Mouse (Mus musculus) large intestine, adult 2 months (tissue): ENCODE data around the gene Olfr77. TPM values are rescaled to one million over a fixed set of nuclear protein-coding genes. Genes with fewer than 3 reads are reported as not detected.

ENCODE experiments used
- DNase-seq: peaks from one replicate; pipeline ENCODE4 v3.0.0-alpha.2; 2012; ENCODE audit warnings: low read depth, low spot score
- WGBS: fragments of 180-500 bp; shearing (Covaris S2); methylation state at CpG from one replicate; pipeline ENCODE4 v1.1.7; 2018; 5-methylcytosine and 5-hydroxymethylcytosine counted together
- polyA plus RNA-seq: library from polyadenylated mRNA; depleted of rRNA; stranded (reverse); fragments of >200 nt; gene quantifications from 2 replicates; pipeline ENCODE4 v1.2.3, GENCODE M21; 2012; rRNA removed

Gene Olfr77
- not detected in 2 replicates for polyA plus RNA-seq

DNA sequence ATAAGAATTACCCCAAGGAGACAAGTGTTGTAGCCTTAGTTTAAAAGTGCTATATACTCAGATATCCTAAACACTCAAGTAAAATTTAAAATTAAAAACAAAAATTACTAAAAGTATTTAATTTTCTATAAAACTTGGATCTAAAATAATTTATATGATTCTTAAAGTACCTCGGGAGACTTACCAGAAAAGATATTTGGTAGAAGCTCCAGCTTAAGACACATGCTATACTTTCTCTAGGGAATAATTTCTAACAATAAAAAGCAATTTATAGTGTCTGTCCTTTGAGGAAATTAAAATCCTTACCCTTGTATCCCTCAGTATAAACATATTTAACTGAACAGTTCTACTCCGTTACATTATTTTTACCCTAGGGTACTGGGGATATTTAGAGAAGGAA is at the start of gene Olfr77:
Gene Olfr77 (plus strand): TSS at position 301 of the 400 bp plus-strand sequence.
- 88% methylated on average over 2 of the region's 2 CpGs for WGBS
- DNase-seq: no peak

DNA sequence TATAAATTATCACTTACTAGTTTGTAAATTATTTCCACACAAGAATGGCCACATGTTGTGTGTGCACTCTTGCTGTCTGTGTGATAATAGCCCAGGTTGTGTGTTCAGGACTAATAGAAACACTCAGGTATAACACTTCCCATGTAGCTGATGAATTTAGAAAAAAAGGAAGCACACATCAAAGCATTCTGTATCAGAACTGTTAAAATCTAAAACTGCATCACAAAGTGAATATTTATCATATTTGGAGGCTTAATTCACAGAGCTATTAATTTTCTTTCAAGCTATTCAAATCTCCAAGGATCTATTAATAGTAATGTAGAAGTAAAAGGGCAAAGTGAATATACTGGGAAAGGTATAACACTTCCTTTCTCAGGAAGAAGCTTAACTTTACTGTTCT is 28.8 kb upstream of the Olfr77 start, which contains the start of gene Olfr862:
Gene Olfr862 (minus strand): TSS at position 101 of the 400 bp plus-strand sequence.
- no peak for DNase-seq

DNA sequence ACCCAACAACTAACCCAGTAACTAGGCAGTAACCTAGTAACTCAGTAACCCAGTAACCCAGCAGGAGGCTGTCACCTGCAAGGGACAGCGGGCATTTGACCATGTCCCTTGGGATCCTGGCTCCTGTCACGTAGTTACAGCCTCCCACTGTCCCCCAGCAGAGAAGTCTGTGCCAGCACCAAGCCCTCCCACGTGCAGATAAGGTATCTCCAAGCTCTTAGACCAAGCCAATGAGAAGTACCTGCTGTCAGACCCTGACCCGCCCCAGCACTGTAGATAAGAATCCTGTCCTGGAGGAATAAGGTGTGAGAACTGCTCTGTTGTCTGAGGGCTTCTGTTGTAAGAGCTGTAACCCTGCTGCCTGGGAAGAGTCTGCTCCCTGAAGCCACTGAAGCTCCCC is 5.5 kb upstream of the Olfr77 start:
- DNase-seq: no peak
- 45% methylated on average over 4 of the region's 4 CpGs for whole genome bisulfite sequencing

Other genes starting within 250 kb of the Olfr77 start
- not detected in 2 replicates for gene Olfr857, start 207.4 kb upstream of the Olfr77 start, polyA plus RNA-seq
- not detected in 2 replicates for gene Olfr58, start 136.6 kb upstream of the Olfr77 start, polyA plus RNA-seq
- gene Olfr859, start 112.0 kb upstream of the Olfr77 start, polyA plus RNA-seq: not detected in 2 replicates
- not detected in 2 replicates for gene Olfr860, start 67.1 kb upstream of the Olfr77 start, polyA plus RNA-seq
- not detected in 2 replicates for gene Olfr862, start 28.9 kb upstream of the Olfr77 start, polyA plus RNA-seq
- not detected in 2 replicates for gene Olfr866, start 111.2 kb downstream of the Olfr77 start, polyA plus RNA-seq
- gene Olfr867, start 140.7 kb downstream of the Olfr77 start, polyA plus RNA-seq: not detected in 2 replicates
- not detected in 2 replicates for gene Olfr868, start 181.8 kb downstream of the Olfr77 start, polyA plus RNA-seq
- not detected in 2 replicates for gene Olfr869, start 212.1 kb downstream of the Olfr77 start, polyA plus RNA-seq